Mouse (Mus musculus) liver, embryonic 14.5 days (tissue): Measurements from ENCODE around the gene Vav2.

Experiments used
- CTCF ChIP-seq: IDR thresholded peaks from 2 replicates; pipeline ENCODE4 v1.5.1; 2016; ENCODE audit warnings: antibody characterized with exemption, low read depth, control low read depth
- EP300 ChIP-seq: IDR thresholded peaks from 2 replicates; pipeline ENCODE4 v1.6.1; 2016; ENCODE audit warnings: antibody characterized with exemption, low read depth

DNA sequence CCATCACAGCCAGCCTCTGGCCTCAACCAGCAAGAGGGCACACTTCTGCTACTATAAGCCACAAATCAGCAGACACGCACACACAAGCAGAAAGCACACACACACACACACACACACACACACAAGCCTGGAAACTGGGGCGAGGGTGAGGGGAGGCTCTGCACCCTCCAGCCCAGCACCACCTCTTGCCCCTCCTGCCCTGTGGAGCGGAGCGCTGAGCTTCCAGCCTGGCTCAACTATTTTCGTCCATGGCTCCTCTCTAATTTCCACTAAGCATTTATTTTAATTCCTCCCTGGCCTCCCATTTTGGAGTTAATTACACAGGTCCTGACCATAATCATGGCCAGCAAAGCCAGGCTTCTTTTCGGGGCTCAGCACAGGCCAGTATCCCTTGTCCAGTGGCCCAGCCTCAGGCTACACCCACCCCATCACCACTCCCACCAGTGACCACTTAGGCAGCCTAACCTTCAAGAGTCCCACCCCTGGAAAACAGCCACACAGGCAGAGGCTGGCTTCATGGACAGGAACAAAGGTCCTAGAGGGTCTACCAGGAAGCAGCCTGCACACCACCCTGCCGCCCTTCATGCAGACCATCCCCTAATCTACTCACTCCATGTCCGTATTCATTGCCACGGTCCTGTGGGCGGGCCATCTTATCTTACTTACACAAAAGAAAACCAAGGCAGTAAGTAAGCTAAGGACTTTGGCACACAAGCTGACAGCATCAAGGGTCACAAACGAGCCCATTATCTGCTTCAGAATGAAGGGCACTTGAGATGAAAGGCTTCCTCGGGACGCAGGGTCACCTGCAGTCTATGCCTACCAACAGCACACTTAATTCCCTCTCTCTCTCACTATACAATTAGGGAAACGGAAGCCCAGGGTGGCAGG, 37.3 kb downstream of the Vav2 start:
- no peak for TF ChIP-seq CTCF
- no peak for TF ChIP-seq EP300
